Mouse (Mus musculus) spleen, adult 2 months (tissue): ENCODE measurements around the gene Arid1a. TPM values are rescaled to one million over a fixed set of nuclear protein-coding genes. Genes with fewer than 3 reads are reported as not detected.

Source experiments
- DNase-seq, 2 experiments: peaks; one replicate each; pipeline versions ENCODE4 v3.0.0 to v3.0.0-alpha.2; 2012 to 2021; ENCODE audit warnings: low spot score in 2 of 2, low read depth in 1 of 2
- H3K27ac ChIP-seq: fragments of 200-500 bp; 2 replicates; pipeline ENCODE4 v1.5.1; 2012; ENCODE audit warnings: low read length, inconsistent platforms; ENCODE audit not compliant: insufficient read depth
- H3K27me3 ChIP-seq: fragments of 200-500 bp; 2 replicates; pipeline ENCODE4 v1.6.1; 2012; ENCODE audit warnings: mild to moderate bottlenecking, moderate library complexity, low read length, inconsistent platforms; ENCODE audit not compliant: control insufficient read depth, insufficient read depth
- H3K36me3 ChIP-seq: fragments of 200-500 bp; 2 replicates; pipeline ENCODE4 v1.6.1; 2012; ENCODE audit warnings: mild to moderate bottlenecking, low read length, inconsistent platforms; ENCODE audit not compliant: control insufficient read depth, insufficient read depth
- H3K4me1 ChIP-seq: fragments of 200-500 bp; 2 replicates; pipeline ENCODE4 v1.6.1; 2011; ENCODE audit warnings: inconsistent platforms; ENCODE audit not compliant: control insufficient read depth, insufficient read depth, insufficient read length
- H3K4me3 ChIP-seq: fragments of 200-500 bp; 2 replicates; pipeline ENCODE4 v1.5.1; 2011; ENCODE audit warnings: mild to moderate bottlenecking, inconsistent platforms; ENCODE audit not compliant: insufficient read depth, insufficient read length; ENCODE audit errors: extremely low read depth
- CTCF ChIP-seq: fragments of 200-500 bp; IDR thresholded peaks from 2 replicates; pipeline ENCODE4 v1.5.1; 2011; ENCODE audit warnings: mild to moderate bottlenecking, inconsistent platforms; ENCODE audit not compliant: insufficient read depth, insufficient read length, insufficient replicate concordance; ENCODE audit errors: extremely low read depth
- POLR2A ChIP-seq: fragments of 200-500 bp; IDR thresholded peaks from 2 replicates; pipeline ENCODE4 v1.6.1; 2011; ENCODE audit warnings: low read depth, low read length, inconsistent platforms
- WGBS: fragments of 180-500 bp; shearing (Covaris S2); methylation state at CpG from one replicate; pipeline ENCODE4 v1.1.7; 2018; 5-methylcytosine and 5-hydroxymethylcytosine counted together
- polyA plus RNA-seq: library from polyadenylated mRNA; depleted of rRNA; stranded (reverse); fragments of >200 nt; gene quantifications from 2 replicates; pipeline ENCODE4 v1.2.3, GENCODE M21; 2012; rRNA removed

Gene Arid1a
- 142 and 150 TPM in 2 replicates for polyA plus RNA-seq

- H3K4me1 ChIP-seq: peaks cover 14% of the 10 kb centered on the region
- 0% methylated on average over 40 of the region's 40 CpGs for WGBS
- DNase-seq: peak; percentile 88 to 97
- TF ChIP-seq POLR2A (peak; percentile 17), CTCF (no peak)
- H3K4me3 ChIP-seq: peak within 1 kb of the TSS; percentile 82
- no peaks in the 10 kb centered on the region for H3K36me3 ChIP-seq
- no peaks in the 10 kb centered on the region for H3K27me3 ChIP-seq
- H3K27ac ChIP-seq: peak within 1 kb of the TSS; percentile 99
Measured at GRCm38 (mm10) chr4:133756514-133757268, at the start of gene Arid1a. Gene Arid1a (minus strand): TSS chr4:133756769.

- Histone ChIP-seq H3K4me1 (peaks cover 11% of the 10 kb centered on the region; the same call in 1 of the 2 replicates), H3K27me3 (no peaks in the 10 kb centered on the region), H3K36me3 (no peaks in the 10 kb centered on the region), H3K27ac (peak overlapping the region; percentile 90), H3K4me3 (no peak overlapping the region)
- no peak for TF ChIP-seq POLR2A
- peak; percentile 77 to 80 for DNase-seq
- 18% methylated on average over 15 of the region's 15 CpGs for WGBS
Measured at GRCm38 (mm10) chr4:133804401-133805263, 48.1 kb upstream of the Arid1a start.

GRCm38 (mm10) chr4:133800589-133800988 lies 44.0 kb upstream of the Arid1a start:
- H3K27me3 ChIP-seq: no peaks in the 10 kb centered on the region
- no peak for DNase-seq
- TF ChIP-seq CTCF (no peak), POLR2A (no peak)
- H3K4me1 ChIP-seq: peaks cover 10% of the 10 kb centered on the region; the same call in 1 of the 2 replicates
- H3K27ac ChIP-seq: no peak overlapping the region
- WGBS: 73% methylated on average over 6 of the region's 6 CpGs
- no peaks in the 10 kb centered on the region for H3K36me3 ChIP-seq
- H3K4me3 ChIP-seq: no peak overlapping the region

- no peak for DNase-seq
- Histone ChIP-seq H3K4me1 (no peaks in the 10 kb centered on the region), H3K27me3 (no peaks in the 10 kb centered on the region), H3K27ac (no peak overlapping the region), H3K36me3 (no peaks in the 10 kb centered on the region), H3K4me3 (no peak overlapping the region)
- TF ChIP-seq POLR2A (no peak), CTCF (no peak)
- 89% methylated on average over 3 of the region's 3 CpGs for WGBS
Measured at GRCm38 (mm10) chr4:133793269-133793668, 36.7 kb upstream of the Arid1a start.

GRCm38 (mm10) chr4:133774570-133775554 lies 18.3 kb upstream of the Arid1a start:
- Histone ChIP-seq H3K4me3 (peak overlapping the region; percentile 39; the same call in 1 of the 2 replicates), H3K4me1 (no peaks in the 10 kb centered on the region; the same call in 1 of the 2 replicates), H3K36me3 (no peaks in the 10 kb centered on the region), H3K27me3 (no peaks in the 10 kb centered on the region), H3K27ac (peak overlapping the region; percentile 52)
- TF ChIP-seq CTCF (peak; percentile 45; the same call in 1 of the 2 replicates), POLR2A (no peak; the same call in 1 of the 2 replicates)
- WGBS: 27% methylated on average over 21 of the region's 21 CpGs
- peak in 1 of 2 experiments; percentile 63 for DNase-seq

- Histone ChIP-seq H3K27ac (no peak overlapping the region), H3K4me3 (no peak overlapping the region), H3K36me3 (no peaks in the 10 kb centered on the region), H3K4me1 (no peaks in the 10 kb centered on the region), H3K27me3 (no peaks in the 10 kb centered on the region)
- DNase-seq: no peak
- TF ChIP-seq CTCF (no peak), POLR2A (no peak)
- 91% methylated on average over 3 of the region's 3 CpGs for WGBS
Measured at GRCm38 (mm10) chr4:133769157-133769556, 12.6 kb upstream of the Arid1a start.
